Mouse (Mus musculus): ENCODE data around the gene Gm6793. TPM values are rescaled to one million over a fixed set of nuclear protein-coding genes. Genes with fewer than 3 reads are reported as not detected.

Gene Gm6793
- total RNA-seq (2022) = not detected

DNA sequence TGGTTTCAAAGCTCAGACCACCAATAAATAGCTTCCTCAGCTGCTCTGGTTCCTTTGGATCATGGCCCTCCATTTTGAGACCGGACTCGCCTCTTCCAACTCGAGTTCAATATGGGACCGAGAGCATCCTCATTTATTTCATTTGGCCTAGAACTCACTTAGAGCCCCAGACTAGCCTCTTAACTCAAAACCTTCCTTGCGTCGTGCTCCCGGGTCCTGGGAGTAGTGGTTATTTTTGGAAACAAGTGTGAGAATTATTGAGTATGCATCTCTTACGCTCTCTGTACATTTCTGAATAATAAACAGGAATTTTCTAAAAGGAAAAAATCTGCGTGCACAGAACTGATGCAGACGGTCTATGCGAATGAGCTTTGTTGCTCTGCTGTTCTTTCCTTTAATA, at the start of gene Gm6793:
Gm6793 (minus strand) TSS at position 101 of the 400 bp plus-strand sequence.
- DNase-seq (ENCODE audit: low spot score in 2 of 2) = no peak

GRCm38 (mm10) chr8:112061372-112061771, 46.5 kb upstream of the Gm6793 start:
- DNase-seq (ENCODE audit: low spot score in 2 of 2) = no peak

DNA sequence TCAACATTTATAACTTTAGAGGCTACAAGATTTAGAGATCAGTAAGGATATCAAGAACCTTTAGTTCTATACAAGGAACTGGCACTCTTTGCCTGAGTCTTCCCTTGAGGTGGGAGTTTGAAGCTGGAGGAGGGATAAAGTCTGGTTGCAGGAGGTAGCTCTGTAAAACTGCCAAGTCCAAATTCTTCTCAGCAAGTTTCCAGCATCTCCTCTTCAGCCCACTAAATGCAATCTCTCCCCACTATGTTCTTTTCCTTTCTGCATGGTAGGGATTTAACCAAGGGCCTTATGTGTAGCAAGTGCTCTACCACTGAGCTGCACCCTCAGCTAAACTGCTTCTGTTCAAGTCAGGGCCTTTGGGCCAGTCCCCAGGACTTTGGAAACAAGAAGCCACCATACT, 39.6 kb upstream of the Gm6793 start:
- no peak for DNase-seq (ENCODE audit: low spot score in 2 of 2)

DNA sequence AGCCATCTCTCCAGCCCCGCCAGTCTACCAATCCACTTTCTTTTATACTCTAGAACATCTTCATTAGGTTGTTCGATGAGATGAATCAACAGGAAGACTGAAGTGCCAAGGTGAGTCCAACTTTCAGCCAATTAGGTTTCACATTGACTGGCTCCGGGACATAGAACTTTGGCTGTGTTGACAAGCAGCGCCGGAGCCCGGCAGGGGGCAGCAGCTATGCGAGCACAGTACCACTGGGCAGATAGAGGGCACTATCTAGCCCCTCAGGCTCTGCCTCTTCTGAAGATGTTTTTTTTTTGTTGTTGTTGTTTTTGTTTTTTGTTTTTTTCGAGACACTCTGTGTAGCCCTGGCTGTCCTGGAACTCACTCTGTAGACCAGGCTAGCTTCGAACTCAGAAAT, 36.7 kb upstream of the Gm6793 start:
- DNase-seq (ENCODE audit: low spot score in 2 of 2) = no peak

GRCm38 (mm10) chr8:112049984-112050383, 35.1 kb upstream of the Gm6793 start:
- DNase-seq (ENCODE audit: low spot score in 2 of 2) = no peak

DNA sequence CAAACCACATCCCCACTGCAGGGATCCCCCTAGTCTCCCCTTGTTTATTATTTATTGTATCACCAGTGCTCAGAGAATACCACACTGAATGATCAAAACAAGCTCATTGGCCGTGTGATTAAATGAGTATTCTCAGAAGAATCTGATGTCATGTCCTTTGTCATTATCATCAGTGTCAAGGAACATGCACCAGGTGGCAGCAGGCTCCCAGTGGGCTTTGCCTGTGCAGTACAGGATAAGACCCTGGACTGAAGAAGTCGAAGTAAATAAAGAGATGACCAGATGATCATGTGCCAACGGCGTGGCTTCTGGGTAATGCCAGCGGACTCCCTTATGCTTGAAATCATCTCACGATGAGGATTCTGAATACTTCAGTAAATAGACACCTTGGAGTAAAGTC, 33.5 kb upstream of the Gm6793 start:
- no peak for DNase-seq (ENCODE audit: low spot score in 2 of 2)

- peak; percentile 40 to 43 for DNase-seq (ENCODE audit: low spot score in 2 of 2)
These were observed 31.1 kb upstream of the Gm6793 start for GRCm38 (mm10) chr8:112045896-112046295.

DNA sequence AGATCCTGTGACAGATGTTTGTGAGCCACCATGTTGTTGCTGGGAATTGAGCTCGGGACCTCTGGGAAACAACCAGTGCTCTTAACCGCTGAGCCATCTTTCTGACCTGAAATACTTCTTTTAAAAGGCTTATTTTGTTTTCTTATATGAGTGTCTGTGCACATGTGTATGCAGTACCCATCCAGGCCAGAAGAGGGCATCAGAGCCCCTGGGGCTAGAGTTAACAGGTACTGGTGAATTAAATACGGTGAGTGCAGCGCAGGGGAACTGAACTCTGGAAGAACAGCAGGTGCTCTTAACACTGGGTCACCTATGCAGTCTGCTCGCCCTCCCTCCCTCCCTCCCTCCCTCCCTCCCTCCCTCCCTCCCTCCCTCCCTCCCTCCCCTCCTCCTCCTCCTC, 30.3 kb upstream of the Gm6793 start:
- DNase-seq (ENCODE audit: low spot score in 2 of 2) = no peak

DNA sequence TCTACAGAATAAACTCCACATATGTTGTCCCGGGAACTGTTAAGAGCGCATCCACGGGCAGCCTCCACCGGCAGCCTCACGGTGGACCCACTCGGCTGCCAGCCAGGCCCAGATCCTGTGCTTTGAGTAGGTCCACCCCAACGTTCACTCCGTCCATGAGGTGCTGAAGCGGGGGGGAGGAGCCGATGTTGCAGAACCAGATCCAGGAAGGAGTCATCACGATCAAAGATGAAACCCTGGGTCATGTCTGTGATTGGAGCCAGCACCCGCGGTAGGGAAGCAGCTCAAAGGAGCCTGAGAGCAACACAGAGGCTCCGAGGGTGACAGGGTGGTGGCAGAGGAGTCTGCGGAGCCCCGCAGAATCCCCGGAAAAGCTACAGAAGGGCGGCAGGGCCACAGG, 22.7 kb upstream of the Gm6793 start:
- no peak for DNase-seq (ENCODE audit: low spot score in 2 of 2)

DNA sequence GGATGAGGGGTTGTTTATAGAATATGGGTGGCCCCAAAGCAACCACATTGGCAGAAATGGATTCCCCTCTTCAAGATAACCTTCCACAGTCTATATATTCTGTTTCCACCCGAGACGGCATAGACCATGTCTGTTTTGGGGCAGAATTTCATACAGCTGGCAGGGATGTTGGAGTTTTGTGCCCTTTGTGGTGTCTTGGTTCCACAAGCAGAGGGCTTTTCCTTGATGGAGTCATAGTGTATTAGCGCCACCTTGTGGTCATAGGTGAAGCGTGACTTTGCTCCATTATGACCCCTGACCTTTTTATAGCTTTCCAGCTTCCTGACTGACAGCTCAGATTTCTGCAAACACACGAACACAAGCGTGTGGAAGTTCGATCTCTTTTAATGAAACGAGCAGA, 19.8 kb upstream of the Gm6793 start:
- peak in 1 of 2 experiments; percentile 12 for DNase-seq (ENCODE audit: low spot score in 2 of 2)

DNA sequence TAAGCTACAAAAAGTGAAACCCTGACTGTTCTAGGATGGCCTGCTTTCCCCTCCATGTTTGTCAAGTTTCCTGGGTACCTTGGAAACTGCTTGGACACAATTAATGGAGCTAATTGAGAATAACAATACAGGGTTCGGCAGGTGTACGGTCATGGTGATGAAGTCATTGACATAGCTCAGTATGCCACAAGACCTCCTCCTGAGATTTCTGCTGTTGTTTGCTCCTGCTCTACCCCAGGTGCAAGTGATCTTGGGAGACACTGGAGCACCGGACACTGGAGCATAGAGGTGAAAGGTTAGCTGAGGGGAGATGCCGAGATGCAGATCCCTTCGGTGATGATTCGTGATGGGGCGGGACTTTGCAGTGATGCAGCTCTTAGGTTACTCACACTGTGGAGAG, 18.2 kb upstream of the Gm6793 start:
- DNase-seq (ENCODE audit: low spot score in 2 of 2) = no peak

- DNase-seq (ENCODE audit: low spot score in 2 of 2) = no peak
These were observed 15.8 kb upstream of the Gm6793 start for GRCm38 (mm10) chr8:112030663-112031062.

DNA sequence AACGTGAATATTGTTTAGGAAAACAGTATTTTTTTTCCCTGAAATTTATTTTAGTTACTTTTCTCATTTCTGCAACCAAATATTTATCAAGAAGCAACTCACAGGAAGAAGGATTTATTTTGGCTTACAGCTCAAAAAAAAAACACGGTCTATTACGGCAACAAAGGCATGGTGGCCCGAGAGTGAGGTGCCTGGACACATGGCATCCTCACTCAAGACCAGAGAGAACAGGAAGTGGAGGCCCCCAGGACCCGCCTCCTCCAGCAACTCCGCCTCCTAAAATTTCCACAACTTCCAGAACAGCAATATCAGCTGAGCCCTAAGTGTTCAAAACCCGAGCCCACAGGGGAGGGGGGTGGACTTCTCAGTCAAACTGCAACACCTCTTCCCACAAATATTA, 14.6 kb upstream of the Gm6793 start:
- no peak for DNase-seq (ENCODE audit: low spot score in 2 of 2)

DNA sequence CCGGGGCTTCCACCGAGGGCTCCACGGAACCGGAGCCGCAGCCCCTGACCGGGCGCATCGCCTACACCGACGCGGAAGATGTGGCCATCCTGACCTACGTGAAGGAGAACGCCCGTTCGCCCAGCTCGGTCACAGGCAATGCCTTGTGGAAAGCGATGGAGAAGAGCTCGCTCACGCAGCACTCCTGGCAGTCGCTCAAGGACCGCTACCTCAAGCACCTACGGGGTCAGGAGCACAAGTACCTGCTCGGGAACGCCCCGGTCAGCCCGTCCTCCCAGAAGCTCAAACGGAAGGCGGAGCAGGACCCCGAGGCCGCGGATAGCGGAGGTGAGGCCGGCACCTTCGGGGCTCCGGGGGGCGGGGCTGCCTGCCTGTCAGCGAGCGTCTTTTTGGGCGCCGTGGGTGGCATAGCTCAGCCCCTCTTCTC, 3.0 kb downstream of the Gm6793 start:
- DNase-seq (ENCODE audit: low spot score in 2 of 2) = peak in 1 of 2 experiments; percentile 9

- DNase-seq (ENCODE audit: low spot score in 2 of 2) = peak; percentile 78 to 87
These were observed 3.6 kb downstream of the Gm6793 start, which contains the start of the genes Kars and Terf2ip for GRCm38 (mm10) chr8:112010997-112011815. TSS of gene Kars (minus strand) at chr8:112011323. TSS of gene Terf2ip (plus strand) at chr8:112011398.

GRCm38 (mm10) chr8:112009558-112009957, 5.3 kb downstream of the Gm6793 start:
- DNase-seq (ENCODE audit: low spot score in 2 of 2) = no peak

DNA sequence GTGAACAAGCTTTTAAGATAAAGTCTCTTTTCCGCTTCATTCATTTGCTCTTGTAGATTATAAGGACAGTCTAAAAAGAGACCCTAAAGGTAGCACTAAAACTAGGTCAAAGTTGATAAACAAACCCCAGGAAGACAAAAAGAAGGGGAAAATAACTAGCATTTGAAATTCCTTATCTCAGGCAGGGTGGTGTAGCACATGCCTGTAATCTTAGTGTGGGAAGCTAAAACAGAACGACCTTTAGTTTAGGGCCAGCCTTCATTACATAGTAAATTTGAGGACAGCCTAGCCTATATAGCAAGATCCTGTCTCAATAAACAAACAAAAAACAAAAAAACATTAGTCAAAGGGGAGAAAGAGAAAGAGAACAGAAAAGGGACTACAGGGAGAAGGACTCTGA, 7.2 kb downstream of the Gm6793 start:
- no peak for DNase-seq (ENCODE audit: low spot score in 2 of 2)

DNA sequence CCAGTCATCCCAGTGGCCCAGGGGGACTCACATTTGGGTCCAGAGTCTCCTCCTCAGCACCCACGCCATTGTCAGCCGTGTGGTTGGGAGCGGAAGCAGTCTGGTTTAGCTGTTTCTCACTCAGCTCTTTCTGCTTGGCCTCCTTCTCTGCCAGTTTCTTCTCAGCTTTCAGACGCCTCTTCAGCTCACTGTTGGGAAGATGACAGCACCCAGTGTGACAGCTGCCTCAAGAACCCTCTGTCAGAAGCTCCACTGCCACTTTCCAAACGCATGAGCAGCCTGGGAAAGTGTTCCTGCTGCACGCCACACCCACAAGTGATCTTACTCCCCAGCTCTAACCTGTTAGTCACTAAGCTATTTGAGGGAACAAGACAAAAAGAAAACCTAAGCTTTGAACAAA, 9.2 kb downstream of the Gm6793 start:
- DNase-seq (ENCODE audit: low spot score in 2 of 2) = peak; percentile 30 to 41

GRCm38 (mm10) chr8:112004754-112005153, 10.1 kb downstream of the Gm6793 start:
- DNase-seq (ENCODE audit: low spot score in 2 of 2) = no peak

GRCm38 (mm10) chr8:111992703-111993039, 22.2 kb downstream of the Gm6793 start:
- DNase-seq (ENCODE audit: low spot score in 2 of 2) = no peak

GRCm38 (mm10) chr8:111992013-111992702, 22.7 kb downstream of the Gm6793 start, which contains the start of gene Adat1:
TSS of gene Adat1 (minus strand) at chr8:111992302.
- DNase-seq (ENCODE audit: low spot score in 2 of 2) = peak; percentile 49 to 63

- no peak for DNase-seq (ENCODE audit: low spot score in 2 of 2)
These were observed 23.6 kb downstream of the Gm6793 start for GRCm38 (mm10) chr8:111991278-111991677.

- DNase-seq (ENCODE audit: low spot score in 2 of 2) = peak; percentile 49 to 56
These were observed 24.9 kb downstream of the Gm6793 start for GRCm38 (mm10) chr8:111989911-111990310.
